Mouse (Mus musculus) E14TG2a.4 (cell line): Measurements from ENCODE around the gene Arid4b.

ENCODE experiments used
- CTCF ChIP-seq: conservative IDR thresholded peaks from 2 replicates; pipeline ENCODE4 v1.5.1; 2014; ENCODE audit warnings: low read length
- NANOG ChIP-seq: IDR thresholded peaks from 2 replicates; pipeline ENCODE4 v1.6.1; 2014; ENCODE audit warnings: borderline replicate concordance, low read length, mixed read lengths

- TF ChIP-seq CTCF (no peak), NANOG (no peak)
These were observed 12.3 kb downstream of the Arid4b start for GRCm38 (mm10) chr13:14075326-14075725.
